Mouse (Mus musculus) spleen, postnatal 4 days (tissue): Measurements from ENCODE around the gene Acvrl1.
A peak's percentile ranks its signal among the peaks of the same experiment; 100 is the strongest.

ENCODE experiments used
- DNase-seq, 2 experiments: peaks; one replicate each; pipeline ENCODE4 v3.0.0; 2022; ENCODE audit warnings: low spot score in 2 of 2

Gene Acvrl1

DNA sequence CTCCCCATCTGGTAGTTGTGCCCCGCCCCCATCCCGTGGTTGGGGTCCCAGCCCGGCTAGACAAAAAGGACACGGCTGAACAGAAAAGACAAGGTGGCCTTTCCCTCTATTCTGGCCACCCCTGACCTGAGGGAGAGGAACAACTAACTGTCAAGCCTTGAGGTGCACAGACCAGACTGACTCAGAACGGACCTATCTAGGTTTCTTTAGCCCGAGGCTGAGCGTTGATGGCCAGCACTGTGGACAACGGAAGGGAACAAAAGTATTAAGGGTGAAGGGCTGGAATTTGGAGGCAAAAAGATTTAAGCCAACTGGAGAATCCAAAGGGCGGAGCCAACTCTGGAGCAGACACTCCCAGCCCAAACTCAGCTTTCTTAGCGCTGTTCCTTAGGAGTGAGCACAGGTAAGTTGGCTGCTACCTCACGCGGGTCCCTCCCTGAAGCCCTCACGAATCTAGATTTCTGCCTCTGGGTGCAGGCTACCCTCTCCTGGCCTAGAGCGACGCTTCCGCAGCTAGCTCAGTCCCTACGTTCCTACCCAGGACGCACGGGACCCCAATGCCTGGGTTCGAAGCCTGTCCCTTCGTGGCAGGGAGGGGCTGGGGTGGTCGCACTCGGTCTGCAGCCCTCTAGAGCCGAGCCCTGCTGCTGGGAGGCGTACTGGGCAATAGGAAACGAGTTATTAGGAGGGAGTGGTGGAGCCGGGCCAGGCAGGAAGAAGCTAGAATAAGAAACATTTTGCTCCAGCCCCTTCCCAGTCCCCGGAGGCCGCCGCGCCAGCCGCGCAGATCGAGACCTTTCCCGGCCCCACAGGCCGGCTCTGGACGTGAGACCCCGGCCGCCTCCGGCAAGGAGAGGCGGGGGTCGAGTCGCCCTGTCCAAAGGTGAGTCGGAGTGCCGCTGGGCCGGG is at the start of gene Acvrl1:
Acvrl1 (plus strand) TSS at position 342 of the 909 bp plus-strand sequence.
- DNase-seq, result no peak

DNA sequence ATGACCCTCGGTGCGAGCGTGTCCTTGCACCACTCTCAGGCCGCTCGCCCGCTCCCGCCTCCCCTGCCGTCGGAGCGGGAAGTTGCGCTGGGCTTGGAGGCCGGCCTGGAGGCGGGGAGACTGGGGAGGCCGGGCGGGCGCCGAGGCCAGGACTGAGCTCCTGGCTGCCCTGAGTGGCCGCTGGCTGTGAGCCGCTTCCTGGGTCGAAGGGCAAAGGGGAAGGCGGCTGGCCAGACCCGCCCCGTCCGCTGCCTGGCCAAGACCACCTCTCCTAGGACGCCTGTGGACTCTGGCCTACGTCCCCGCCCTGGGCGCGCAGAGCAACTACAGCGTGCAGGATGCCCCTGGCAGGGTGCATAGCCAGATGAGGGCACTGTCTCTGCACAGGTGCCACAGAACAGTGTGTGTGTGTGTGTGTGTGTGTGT is 49.6 kb upstream of the Acvrl1 start:
- DNase-seq, result peak; percentile 39 to 68

DNA sequence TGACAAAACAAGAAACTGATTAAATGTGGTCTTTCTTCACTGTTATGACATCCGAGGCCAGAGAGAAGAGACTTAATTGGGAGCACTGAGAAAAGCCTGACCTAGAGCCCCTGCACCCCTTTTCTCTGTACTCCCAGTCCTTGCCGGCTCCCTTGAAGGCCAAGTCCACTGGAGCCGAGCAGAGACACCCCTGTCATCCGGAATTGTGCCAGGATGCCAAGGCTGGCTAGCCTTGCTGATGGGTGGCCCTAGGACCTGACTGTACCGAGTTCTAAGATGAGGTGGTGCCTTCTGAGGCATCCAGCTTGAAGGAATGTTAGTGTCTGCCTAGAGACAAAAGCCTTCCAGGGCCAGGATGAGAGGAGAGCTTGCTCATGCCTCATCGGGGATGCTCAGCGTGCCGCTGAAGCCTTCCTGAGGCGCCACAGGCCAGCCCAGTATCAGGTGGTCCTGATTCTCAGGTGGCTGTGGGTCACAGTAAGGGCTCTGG is 48.2 kb upstream of the Acvrl1 start:
- DNase-seq, result no peak

- DNase-seq, result no peak
These were observed 47.2 kb upstream of the Acvrl1 start for GRCm38 (mm10) chr15:101081035-101081548.

DNA sequence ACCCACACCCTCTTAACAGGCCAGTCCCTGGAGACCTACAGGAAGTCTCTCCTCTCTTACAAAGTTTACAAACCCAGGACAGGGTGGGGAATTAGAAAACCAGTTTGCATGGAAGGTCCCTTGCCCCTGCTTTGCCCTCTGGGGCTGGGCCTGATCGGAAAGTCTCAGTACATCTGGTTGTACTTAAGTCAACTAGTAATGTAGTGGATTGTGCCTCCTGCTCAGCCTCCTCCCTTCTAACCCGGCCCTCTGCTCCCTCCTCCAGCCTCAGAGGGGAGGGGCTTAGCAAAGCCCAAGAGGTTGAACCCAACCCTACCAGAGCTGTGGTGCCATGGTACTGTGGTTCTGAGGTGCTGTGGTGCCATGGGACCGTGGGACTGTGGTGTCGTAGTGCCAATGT is 46.1 kb upstream of the Acvrl1 start:
- no peak for DNase-seq

- no peak for DNase-seq
These were observed 43.8 kb upstream of the Acvrl1 start for GRCm38 (mm10) chr15:101084499-101084898.

DNA sequence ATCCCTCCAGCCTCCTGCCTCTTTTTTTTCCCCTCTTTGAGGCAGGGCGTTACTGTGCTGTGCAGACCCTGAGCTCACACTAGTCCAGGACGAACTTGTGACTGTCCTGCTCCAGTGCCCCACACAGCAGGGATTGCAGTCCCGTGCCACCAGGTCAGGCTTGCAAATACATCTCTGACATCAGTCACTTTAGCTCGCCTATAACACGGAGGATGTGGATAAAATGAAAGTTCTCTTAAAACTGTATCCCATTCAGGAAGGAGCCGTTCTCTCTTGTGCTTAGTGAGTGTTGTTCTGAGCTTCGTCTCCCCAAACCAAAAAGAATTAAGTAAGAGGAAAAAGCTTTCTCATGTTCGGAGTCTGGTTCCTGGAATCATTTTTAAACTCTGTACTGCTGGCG is 41.9 kb upstream of the Acvrl1 start:
- no peak for DNase-seq

DNA sequence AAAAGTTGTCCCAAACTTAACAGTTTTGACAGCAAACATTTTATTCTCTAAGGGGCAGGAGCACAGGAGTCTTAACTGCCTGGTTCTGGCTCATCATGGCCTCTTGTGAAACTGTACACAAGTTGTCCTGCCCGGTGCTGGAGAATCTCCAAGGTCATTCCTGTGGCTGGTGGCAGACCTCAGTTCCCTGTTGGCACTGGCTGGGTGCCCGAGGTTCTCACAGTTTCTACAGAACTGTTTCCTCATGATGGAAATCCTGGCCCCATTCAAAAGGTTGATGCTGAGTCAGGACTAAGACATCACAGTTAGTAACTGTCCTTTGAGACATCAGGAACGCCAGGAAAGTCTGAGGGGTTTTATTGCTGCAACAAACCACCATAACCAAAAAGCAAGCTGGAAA is 41.4 kb upstream of the Acvrl1 start:
- no peak for DNase-seq

DNA sequence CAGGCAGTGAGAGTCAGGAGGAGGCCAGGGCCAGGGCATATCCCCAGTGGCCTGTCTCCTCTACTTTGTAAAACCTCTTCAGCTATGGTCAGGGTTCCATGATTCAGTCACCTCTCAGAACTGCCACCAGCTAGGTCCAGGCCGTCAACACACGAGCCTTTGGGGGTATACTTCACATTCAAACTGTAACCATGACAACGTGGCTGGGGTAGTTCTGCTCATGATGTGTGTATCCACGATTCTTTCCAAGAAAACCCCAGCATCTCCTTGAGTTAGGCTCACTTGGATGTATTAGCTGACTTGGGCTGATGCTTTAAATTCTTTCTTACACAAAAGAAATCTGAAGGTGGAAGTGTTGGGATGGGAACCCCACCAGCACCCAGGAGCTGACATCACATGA is 40.0 kb upstream of the Acvrl1 start:
- DNase-seq, result no peak

DNA sequence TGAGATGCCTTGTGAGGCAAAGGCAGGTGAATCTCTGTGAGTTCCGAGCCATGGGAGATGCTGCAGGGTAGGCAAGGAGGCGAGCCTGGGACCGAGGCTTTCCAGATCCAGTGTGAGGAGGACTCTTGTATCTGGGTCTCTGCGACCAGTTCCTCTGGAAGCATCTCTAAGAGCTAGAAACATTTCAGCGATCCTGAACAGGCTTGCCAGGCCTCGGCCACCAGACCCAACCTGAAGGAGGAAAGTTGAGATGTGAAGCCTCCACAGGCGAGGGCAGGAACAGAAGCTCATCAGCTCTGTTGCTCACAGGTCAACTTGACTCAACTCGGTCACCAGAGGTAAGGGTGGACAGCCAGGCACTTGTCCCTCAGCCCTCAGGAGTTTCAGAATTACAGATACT is 36.8 kb upstream of the Acvrl1 start:
- DNase-seq, result no peak

DNA sequence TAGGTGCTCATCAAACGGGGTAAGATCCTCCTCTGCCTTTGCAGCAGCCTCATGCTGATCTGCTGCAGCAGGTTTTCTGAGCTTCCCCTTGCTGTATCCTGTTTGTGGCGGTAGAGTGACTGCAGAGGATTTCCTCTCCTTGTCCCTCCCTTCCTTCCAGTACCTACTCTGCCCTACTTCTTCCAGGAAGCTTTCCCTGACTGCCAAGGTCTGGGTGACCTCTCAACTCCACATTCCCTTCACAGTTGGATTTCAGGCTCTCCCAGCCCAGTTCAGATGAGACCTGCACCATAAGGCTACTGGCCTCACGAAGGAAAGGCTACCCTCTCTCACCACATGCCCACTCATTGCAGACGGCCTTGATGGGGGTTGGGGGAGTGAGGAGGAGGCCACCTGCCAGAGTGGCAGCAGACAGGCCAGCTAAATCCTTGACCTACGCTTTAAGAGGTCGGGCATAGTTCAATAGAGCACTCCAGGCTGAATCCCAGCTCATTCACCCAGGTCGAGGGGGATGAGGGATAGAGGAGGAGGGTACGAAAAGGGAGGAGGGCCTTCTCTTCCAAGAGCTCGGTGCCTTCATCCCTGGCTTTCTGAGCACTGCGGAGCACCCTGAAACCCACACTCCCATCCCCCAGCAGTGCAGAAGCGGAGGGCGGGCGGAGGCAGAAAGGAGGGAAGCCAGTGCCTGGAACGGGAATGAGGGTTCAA is 36.0 kb upstream of the Acvrl1 start:
- no peak for DNase-seq

DNA sequence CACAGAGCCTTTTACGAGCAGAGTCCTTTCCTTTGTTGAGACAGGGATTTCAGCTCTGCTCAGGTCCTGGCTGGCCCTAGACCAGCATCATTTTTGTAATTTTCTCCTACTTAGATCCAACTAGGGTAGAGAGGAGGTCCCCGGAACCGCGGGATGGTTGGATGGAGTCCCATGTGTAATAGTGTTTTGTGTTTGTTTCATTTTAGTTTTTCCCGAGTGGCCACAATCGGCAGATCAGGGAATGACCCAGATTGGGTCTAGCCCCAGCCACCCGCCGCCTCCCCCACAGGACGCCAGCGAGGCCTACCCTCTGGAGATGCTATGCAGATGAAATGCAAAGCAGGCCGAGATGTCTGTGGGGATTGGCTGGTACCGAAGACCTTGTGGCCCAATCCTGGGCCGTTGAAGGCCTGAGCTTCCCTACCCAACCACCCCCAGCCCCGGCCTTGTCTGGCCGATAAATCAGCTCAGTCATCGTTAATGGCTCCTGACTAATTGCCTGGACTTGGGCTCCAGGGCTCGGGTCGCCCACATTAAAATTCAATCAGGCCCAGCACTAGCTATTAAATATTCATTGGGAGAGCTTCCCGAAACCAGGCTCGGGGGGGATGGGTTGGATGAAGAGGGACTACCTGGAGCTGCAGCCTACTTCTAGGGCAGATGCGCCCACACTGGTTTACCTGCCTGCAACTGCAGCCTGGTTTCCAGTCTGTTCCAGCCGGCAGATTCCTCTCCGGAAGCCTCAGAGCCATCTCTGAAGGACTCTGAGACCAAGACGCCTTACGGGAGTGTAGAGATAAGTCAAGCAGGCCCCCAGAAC is 35.3 kb upstream of the Acvrl1 start:
- DNase-seq, result no peak

DNA sequence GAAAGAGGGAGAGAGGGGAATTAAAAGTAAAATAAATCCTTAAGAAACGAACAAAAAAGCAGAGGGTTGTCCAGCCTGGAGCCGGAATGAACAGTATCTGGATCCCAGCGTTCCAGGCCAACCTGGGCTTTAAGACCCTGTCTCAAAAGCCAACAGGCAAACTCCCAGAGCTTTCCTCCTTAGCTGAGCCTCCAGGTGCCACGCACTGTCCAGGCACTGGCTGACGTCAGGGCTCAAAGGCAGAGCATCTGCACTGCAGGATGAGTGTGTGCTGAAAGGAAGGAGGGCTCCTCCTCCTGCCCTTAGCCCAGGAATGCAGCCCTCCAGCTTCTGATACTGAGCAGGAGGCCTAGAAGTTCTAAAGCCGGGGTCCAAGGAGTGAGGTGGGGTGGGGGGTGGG is 34.3 kb upstream of the Acvrl1 start:
- DNase-seq, result no peak

- no peak for DNase-seq
These were observed 33.3 kb upstream of the Acvrl1 start for GRCm38 (mm10) chr15:101094979-101095378.

DNA sequence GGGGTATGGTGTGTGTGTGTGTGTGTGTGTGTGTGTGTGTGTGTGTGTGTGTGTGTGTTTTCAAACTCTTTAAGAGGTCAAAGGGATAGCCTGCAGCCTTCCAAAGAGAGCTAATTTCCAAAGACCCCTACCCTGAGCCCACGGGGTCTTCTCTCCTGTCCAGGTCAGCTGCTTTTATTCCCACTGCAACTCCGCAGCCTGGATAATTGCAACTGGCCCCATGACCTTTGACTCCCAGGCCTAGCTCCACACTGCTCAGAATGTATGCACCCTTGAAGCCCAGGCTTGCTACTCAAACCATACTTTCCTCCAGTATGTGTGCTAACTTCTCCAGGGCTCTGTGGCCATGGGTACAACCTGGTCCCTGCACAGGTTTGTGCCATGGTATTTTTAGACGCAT is 32.9 kb upstream of the Acvrl1 start:
- DNase-seq, result no peak

- DNase-seq, result no peak
These were observed 30.2 kb upstream of the Acvrl1 start for GRCm38 (mm10) chr15:101097985-101098651.

- no peak for DNase-seq
These were observed 27.3 kb upstream of the Acvrl1 start for GRCm38 (mm10) chr15:101100996-101101395.

DNA sequence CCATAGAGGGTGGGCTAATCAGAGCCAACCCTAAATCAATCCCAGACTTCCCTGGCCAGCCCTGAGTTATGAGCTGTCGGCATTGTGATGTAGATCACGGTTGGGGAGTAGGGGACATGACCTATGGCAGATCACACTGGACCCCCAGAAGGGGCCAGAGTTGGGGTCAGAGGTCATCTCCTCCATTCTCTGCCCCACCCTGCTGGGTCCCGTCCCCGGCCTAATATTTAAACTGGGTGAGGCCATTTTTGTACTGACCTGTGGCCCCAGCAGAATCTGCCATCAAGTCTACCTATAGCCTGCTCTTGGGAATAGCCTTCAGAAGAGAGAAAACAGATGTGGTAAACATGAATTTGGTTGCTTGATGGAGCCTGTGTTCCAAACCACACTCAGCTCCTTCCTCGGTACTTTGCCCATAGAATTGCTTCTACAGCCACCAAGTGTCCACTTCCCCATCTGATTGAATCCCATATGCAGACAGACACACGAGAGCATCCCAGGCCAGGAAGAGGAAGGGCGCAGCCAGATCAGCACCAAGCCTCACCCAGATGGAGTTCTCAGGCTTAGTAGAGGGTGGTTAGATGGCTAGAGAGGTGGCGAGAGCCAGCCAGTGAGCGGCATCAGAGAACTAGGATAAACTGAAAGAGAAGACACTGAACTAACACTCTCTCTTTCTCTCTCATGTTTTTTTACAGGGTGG is 24.6 kb upstream of the Acvrl1 start:
- no peak for DNase-seq

GRCm38 (mm10) chr15:101105496-101105994 is 22.8 kb upstream of the Acvrl1 start:
- peak; percentile 62 to 86 for DNase-seq

DNA sequence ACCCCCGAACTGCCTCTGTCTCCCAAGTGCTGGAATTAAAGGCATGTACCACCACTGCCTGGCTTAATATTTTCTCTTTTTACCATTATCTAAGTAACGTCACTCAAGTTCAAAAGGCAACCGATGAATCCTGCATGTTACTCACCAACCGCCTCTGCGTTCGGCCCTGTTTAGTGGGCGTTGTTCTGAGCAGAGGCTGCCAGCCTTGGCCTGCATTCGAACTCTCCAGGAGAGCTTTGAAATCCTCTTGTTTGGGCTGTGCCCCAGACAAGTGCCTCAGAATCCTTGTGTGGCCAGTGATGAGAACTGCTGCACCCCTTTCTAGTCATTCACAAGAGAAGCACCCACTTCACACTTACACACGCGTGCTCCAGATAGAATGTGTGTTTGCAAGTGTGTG is 22.3 kb upstream of the Acvrl1 start:
- no peak for DNase-seq
